ENCODE assay signal across 8 mouse cellular contexts in genomic region chr19:5728631-5729443, GRCm38 (mm10). TPM values are rescaled to one million over a fixed set of nuclear protein-coding genes. Genes with fewer than 3 reads are reported as not detected.
A peak's percentile ranks its signal among the peaks of the same experiment; 100 is the strongest.
DNase-seq lines count a peak whose midpoint lies in the region; ATAC-seq lines count a peak whose summit lies in the region.

No protein-coding gene starts in this region.

- H3K27ac ChIP-seq in forebrain, embryonic 16.5 days (ENCODE audit: low read length) = peak overlapping the region; percentile 91
- H3K27ac ChIP-seq in hindbrain, embryonic 14.5 days = peak overlapping the region; percentile 95
- H3K27ac ChIP-seq in limb, embryonic 11.5 days (replicated peaks; ENCODE audit: low read depth, low read length) = peak overlapping the region; percentile 83
- H3K27ac ChIP-seq in midbrain, embryonic 14.5 days (replicated peaks; ENCODE audit: low read depth, low read length) = peak overlapping the region; percentile 98

- peak; percentile 64 for DNase-seq in layer of hippocampus, adult 11-12 months (ENCODE audit: low spot score)
- DNase-seq in layer of hippocampus, adult 9-10 months (ENCODE audit: low spot score) = no peak
- peak; percentile 63 for DNase-seq in brain, adult 2 months (ENCODE audit: low read depth, low spot score)
- DNase-seq in hindbrain, embryonic 14.5 days (ENCODE audit: low spot score) = no peak
- peak; percentile 71 for DNase-seq in limb, embryonic 11.5 days (ENCODE audit: low spot score)
- DNase-seq in midbrain, embryonic 14.5 days = peak; percentile 76
- peak; percentile 29 to 49 for DNase-seq in thymus, postnatal 10 days (ENCODE audit: low spot score in 2 of 2)

- H3K27me3 ChIP-seq in forebrain, embryonic 16.5 days (replicated peaks; ENCODE audit: control insufficient read depth, insufficient read depth, low read length) = no peaks in the 10 kb centered on the region
- no peaks in the 10 kb centered on the region for H3K27me3 ChIP-seq in hindbrain, embryonic 14.5 days (ENCODE audit: control insufficient read depth, insufficient read depth, low read length)
- no peaks in the 10 kb centered on the region for H3K27me3 ChIP-seq in limb, embryonic 11.5 days (ENCODE audit: control insufficient read depth, insufficient read depth, low read length)
- H3K27me3 ChIP-seq in midbrain, embryonic 14.5 days (ENCODE audit: control insufficient read depth, insufficient read depth, low read length) = no peaks in the 10 kb centered on the region

- peak overlapping the region; percentile 100 for H3K4me2 ChIP-seq in forebrain, embryonic 16.5 days (ENCODE audit: low read length)
- H3K4me2 ChIP-seq in hindbrain, embryonic 14.5 days (replicated peaks) = peak overlapping the region; percentile 100
- H3K4me2 ChIP-seq in limb, embryonic 11.5 days (ENCODE audit: low read depth, severe bottlenecking) = peak overlapping the region; percentile 94
- peak overlapping the region; percentile 100 for H3K4me2 ChIP-seq in midbrain, embryonic 14.5 days (ENCODE audit: low read length)

- H3K4me3 ChIP-seq in forebrain, embryonic 16.5 days (replicated peaks; ENCODE audit: low read length) = peak overlapping the region; percentile 86
- peak overlapping the region; percentile 89 for H3K4me3 ChIP-seq in hindbrain, embryonic 14.5 days (replicated peaks; ENCODE audit: low read length)
- peak overlapping the region; percentile 98 for H3K4me3 ChIP-seq in limb, embryonic 11.5 days (ENCODE audit: low read depth, low read length)
- peak overlapping the region; percentile 99 for H3K4me3 ChIP-seq in midbrain, embryonic 14.5 days (replicated peaks; ENCODE audit: low read depth, low read length)

- peak; percentile 34 for ATAC-seq in forebrain, embryonic 16.5 days
- peak; percentile 12 for ATAC-seq in hindbrain, embryonic 14.5 days (ENCODE audit: low FRiP score)
- no peak for ATAC-seq in limb, embryonic 11.5 days (ENCODE audit: insufficient number of reproducible peaks, low FRiP score, low TSS enrichment, low read depth)
- ATAC-seq in midbrain, embryonic 14.5 days (ENCODE audit: low FRiP score, low TSS enrichment) = peak; percentile 45

- no peaks in the 10 kb centered on the region; the same call in 1 of the 2 replicates for H3K36me3 ChIP-seq in forebrain, embryonic 16.5 days (ENCODE audit: control insufficient read depth, insufficient read depth)
- peaks cover 27% of the 10 kb centered on the region for H3K36me3 ChIP-seq in hindbrain, embryonic 14.5 days (replicated peaks; ENCODE audit: control insufficient read depth, insufficient read depth)
- no peaks in the 10 kb centered on the region; the same call in 1 of the 2 replicates for H3K36me3 ChIP-seq in limb, embryonic 11.5 days (ENCODE audit: control insufficient read depth, insufficient read depth, low read length)
- H3K36me3 ChIP-seq in midbrain, embryonic 14.5 days (ENCODE audit: control insufficient read depth, insufficient read depth, low read length) = peaks cover 22% of the 10 kb centered on the region

- 5% methylated on average over 37 of the region's 37 CpGs for WGBS in forebrain, embryonic 16.5 days
- 6% methylated on average over 37 of the region's 37 CpGs for WGBS in hindbrain, embryonic 14.5 days
- 11% methylated on average over 37 of the region's 37 CpGs for WGBS in limb, embryonic 11.5 days
- WGBS in midbrain, embryonic 14.5 days = 8% methylated on average over 37 of the region's 37 CpGs

- peak overlapping the region; percentile 99 for H3K9ac ChIP-seq in forebrain, embryonic 16.5 days (replicated peaks; ENCODE audit: low read depth, low read length)
- peak overlapping the region; percentile 99 for H3K9ac ChIP-seq in hindbrain, embryonic 14.5 days
- peak overlapping the region; percentile 98 for H3K9ac ChIP-seq in limb, embryonic 11.5 days (ENCODE audit: low read length)
- H3K9ac ChIP-seq in midbrain, embryonic 14.5 days (replicated peaks; ENCODE audit: low read length) = peak overlapping the region; percentile 99

- H3K9me3 ChIP-seq in forebrain, embryonic 16.5 days (ENCODE audit: control insufficient read depth, low read length) = no peaks in the 10 kb centered on the region
- no peaks in the 10 kb centered on the region for H3K9me3 ChIP-seq in hindbrain, embryonic 14.5 days (ENCODE audit: control insufficient read depth, low read length)
- no peaks in the 10 kb centered on the region for H3K9me3 ChIP-seq in limb, embryonic 11.5 days (ENCODE audit: control insufficient read depth, low read length)
- no peaks in the 10 kb centered on the region for H3K9me3 ChIP-seq in midbrain, embryonic 14.5 days (ENCODE audit: control insufficient read depth, low read length)

- H3K4me1 ChIP-seq in forebrain, embryonic 16.5 days (replicated peaks; ENCODE audit: control insufficient read depth, insufficient read depth, low read length) = peaks cover 60% of the 10 kb centered on the region
- H3K4me1 ChIP-seq in hindbrain, embryonic 14.5 days (replicated peaks; ENCODE audit: control insufficient read depth, insufficient read depth, low read length) = peaks cover 55% of the 10 kb centered on the region
- H3K4me1 ChIP-seq in limb, embryonic 11.5 days (ENCODE audit: control insufficient read depth, insufficient read depth, low read length) = peaks cover 37% of the 10 kb centered on the region
- peaks cover 51% of the 10 kb centered on the region for H3K4me1 ChIP-seq in midbrain, embryonic 14.5 days (ENCODE audit: control insufficient read depth, insufficient read depth, low read length)

RNA-seq across cellular contexts. Expression of gene Fam89b, which starts 0.6 kb away (rescaled TPM):
- polyA plus RNA-seq in forebrain, embryonic 16.5 days (2015; fragmentation: Nextera tagmentation; extraction: Ambion mirVana) = 170 and 177 TPM in 2 replicates
- 140 and 144 TPM in 2 replicates for polyA plus RNA-seq in hindbrain, embryonic 14.5 days (2014; fragmentation: Nextera tagmentation; extraction: Ambion mirVana)
- polyA plus RNA-seq in limb, embryonic 11.5 days (2014; fragmentation: Nextera tagmentation; extraction: Ambion mirVana) = 147 and 152 TPM in 2 replicates
- polyA plus RNA-seq in midbrain, embryonic 14.5 days (2014; fragmentation: Nextera tagmentation; extraction: Ambion mirVana) = 154 and 169 TPM in 2 replicates

RNA-seq across cellular contexts. Expression of gene Ehbp1l1, which starts 2.7 kb away (rescaled TPM):
- 12.0 and 20.0 TPM in 2 replicates for polyA plus RNA-seq in forebrain, embryonic 16.5 days (2015; fragmentation: Nextera tagmentation; extraction: Ambion mirVana)
- polyA plus RNA-seq in hindbrain, embryonic 14.5 days (2014; fragmentation: Nextera tagmentation; extraction: Ambion mirVana) = 9.2 and 12.5 TPM in 2 replicates
- polyA plus RNA-seq in limb, embryonic 11.5 days (2014; fragmentation: Nextera tagmentation; extraction: Ambion mirVana) = 5.8 and 6.1 TPM in 2 replicates
- polyA plus RNA-seq in midbrain, embryonic 14.5 days (2014; fragmentation: Nextera tagmentation; extraction: Ambion mirVana) = 12.4 and 14.3 TPM in 2 replicates

RNA-seq across cellular contexts. Expression of gene Ltbp3, which starts 11.9 kb away (rescaled TPM):
- polyA plus RNA-seq in forebrain, embryonic 16.5 days (2015; fragmentation: Nextera tagmentation; extraction: Ambion mirVana) = 11.4 and 11.6 TPM in 2 replicates
- polyA plus RNA-seq in hindbrain, embryonic 14.5 days (2014; fragmentation: Nextera tagmentation; extraction: Ambion mirVana) = 13.8 and 15.8 TPM in 2 replicates
- 3.0 and 9.7 TPM in 2 replicates for polyA plus RNA-seq in limb, embryonic 11.5 days (2014; fragmentation: Nextera tagmentation; extraction: Ambion mirVana)
- polyA plus RNA-seq in midbrain, embryonic 14.5 days (2014; fragmentation: Nextera tagmentation; extraction: Ambion mirVana) = 10.1 and 10.5 TPM in 2 replicates

RNA-seq across cellular contexts. Expression of gene Kcnk7, which starts 24.7 kb away (rescaled TPM):
- 0.24 and 0.48 TPM in 2 replicates for polyA plus RNA-seq in forebrain, embryonic 16.5 days (2015; fragmentation: Nextera tagmentation; extraction: Ambion mirVana)
- polyA plus RNA-seq in hindbrain, embryonic 14.5 days (2014; fragmentation: Nextera tagmentation; extraction: Ambion mirVana) = 0.36 TPM in 1 of 2 replicates, not detected in the other
- not detected in 2 replicates for polyA plus RNA-seq in limb, embryonic 11.5 days (2014; fragmentation: Nextera tagmentation; extraction: Ambion mirVana)
- polyA plus RNA-seq in midbrain, embryonic 14.5 days (2014; fragmentation: Nextera tagmentation; extraction: Ambion mirVana) = 0.21 and 0.28 TPM in 2 replicates

RNA-seq across cellular contexts. Expression of gene Pcnx3, which starts 40.1 kb away (rescaled TPM):
- 24.1 and 28.7 TPM in 2 replicates for polyA plus RNA-seq in forebrain, embryonic 16.5 days (2015; fragmentation: Nextera tagmentation; extraction: Ambion mirVana)
- 28.3 and 32.1 TPM in 2 replicates for polyA plus RNA-seq in hindbrain, embryonic 14.5 days (2014; fragmentation: Nextera tagmentation; extraction: Ambion mirVana)
- polyA plus RNA-seq in limb, embryonic 11.5 days (2014; fragmentation: Nextera tagmentation; extraction: Ambion mirVana) = 29.1 and 32.2 TPM in 2 replicates
- polyA plus RNA-seq in midbrain, embryonic 14.5 days (2014; fragmentation: Nextera tagmentation; extraction: Ambion mirVana) = 33.6 and 34.4 TPM in 2 replicates

Comparison
In these comparisons a context has a peak if more than half of its experiments do, and no peak if none do; other contexts are left out.
1. DNase-seq: peak in layer of hippocampus, adult 11-12 months (single experiment), brain, adult 2 months (single experiment), limb, embryonic 11.5 days (single experiment), midbrain, embryonic 14.5 days (single experiment) and thymus, postnatal 10 days (2 of 2); none in layer of hippocampus, adult 9-10 months (single experiment) and hindbrain, embryonic 14.5 days (single experiment).
2. Peak in every context shown above with its lines, with median percentiles within 50 percentile points of each other: H3K27ac ChIP-seq, H3K4me2 ChIP-seq, H3K4me3 ChIP-seq and H3K9ac ChIP-seq.